7 mouse cellular contexts compared by ENCODE assay signal in the genomic region with DNA sequence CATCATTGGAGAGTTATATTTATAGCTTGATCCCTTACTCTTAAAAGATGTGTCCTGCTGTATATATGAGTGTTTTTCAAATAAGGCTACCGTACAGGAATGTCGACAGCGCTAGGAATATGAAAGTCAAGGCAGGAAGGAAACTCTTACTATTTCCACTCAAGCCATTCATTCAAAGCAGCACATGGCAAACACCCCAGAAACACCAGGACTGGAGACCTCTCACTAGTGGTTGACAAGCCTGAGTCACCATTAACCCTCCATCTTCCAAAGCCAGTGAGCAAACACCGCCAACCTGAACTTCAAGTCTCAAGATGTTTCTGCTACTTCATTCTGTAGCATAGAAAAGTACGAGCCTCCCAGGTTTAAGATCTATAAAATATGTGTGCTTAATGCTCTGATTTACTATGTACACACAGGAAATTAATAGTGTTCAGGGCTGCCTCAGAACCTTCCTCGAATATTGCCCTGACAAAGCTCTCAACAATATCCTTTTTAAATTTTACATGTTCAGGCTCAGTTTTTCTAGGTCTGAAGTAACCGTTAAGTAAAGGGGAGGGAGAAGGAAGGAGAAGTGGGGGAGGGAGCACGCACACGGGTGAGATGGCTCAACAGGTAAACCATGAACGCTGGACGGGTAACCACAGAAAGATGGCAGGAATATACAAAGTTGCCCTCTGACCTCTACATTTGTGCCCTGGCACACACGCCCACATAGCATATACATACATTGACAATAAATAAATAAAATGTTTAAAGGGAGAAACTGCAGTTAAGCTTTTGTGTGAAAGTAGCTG. TPM values are rescaled to one million over a fixed set of nuclear protein-coding genes. Genes with fewer than 3 reads are reported as not detected.
DNase-seq lines count a peak whose midpoint lies in the region; ATAC-seq and TF ChIP-seq lines count a peak whose summit lies in the region.

No protein-coding gene starts in this region.

- no peak overlapping the region for H3K9ac ChIP-seq in kidney, embryonic 15.5 days
- peak overlapping the region; percentile 36; the same call in 1 of the 2 replicates for H3K9ac ChIP-seq in heart, embryonic 12.5 days

- H3K4me2 ChIP-seq in kidney, embryonic 15.5 days, result peak overlapping the region; percentile 68
- peak overlapping the region; percentile 70 for H3K4me2 ChIP-seq in heart, embryonic 12.5 days
- peak overlapping the region; percentile 63 for H3K4me2 ChIP-seq in myocyte (ENCODE audit: low read depth)

- no peaks in the 10 kb centered on the region for H3K27me3 ChIP-seq in kidney, embryonic 15.5 days
- no peaks in the 10 kb centered on the region for H3K27me3 ChIP-seq in heart, embryonic 12.5 days (replicated peaks)
- H3K27me3 ChIP-seq in limb, embryonic 10.5 days (ENCODE audit: low read depth, poor library complexity, severe bottlenecking), result no peaks in the 10 kb centered on the region
- H3K27me3 ChIP-seq in myocyte (ENCODE audit: control insufficient read depth, insufficient read depth, insufficient read length), result no peaks in the 10 kb centered on the region

- H3K36me3 ChIP-seq in kidney, embryonic 15.5 days, result no peaks in the 10 kb centered on the region
- H3K36me3 ChIP-seq in heart, embryonic 12.5 days, result no peaks in the 10 kb centered on the region
- no peaks in the 10 kb centered on the region for H3K36me3 ChIP-seq in limb, embryonic 10.5 days
- H3K36me3 ChIP-seq in myocyte (ENCODE audit: control insufficient read depth, insufficient read depth), result no peaks in the 10 kb centered on the region

- no peak for ATAC-seq in kidney, embryonic 15.5 days (replicated peaks; ENCODE audit: low FRiP score)
- peak; percentile 23; the same call in 1 of the 2 replicates for ATAC-seq in heart, embryonic 12.5 days (ENCODE audit: insufficient number of reproducible peaks, low FRiP score)

- H3K9me3 ChIP-seq in kidney, embryonic 15.5 days (replicated peaks), result no peaks in the 10 kb centered on the region
- H3K9me3 ChIP-seq in heart, embryonic 12.5 days (replicated peaks), result no peaks in the 10 kb centered on the region
- H3K9me3 ChIP-seq in limb, embryonic 10.5 days (replicated peaks), result no peaks in the 10 kb centered on the region

- H3K79me2 ChIP-seq in myocyte (ENCODE audit: control insufficient read depth, insufficient read depth), result peaks cover 11% of the 10 kb centered on the region

- H3K4me1 ChIP-seq in kidney, embryonic 15.5 days, result peaks cover 9% of the 10 kb centered on the region; the same call in 1 of the 2 replicates
- H3K4me1 ChIP-seq in heart, embryonic 12.5 days (replicated peaks), result peaks cover 22% of the 10 kb centered on the region
- H3K4me1 ChIP-seq in limb, embryonic 10.5 days, result peaks cover 15% of the 10 kb centered on the region

- intact Hi-C loops in left cerebral cortex, postnatal 10 days (cut with DNase I), result no loop called here

- no peak overlapping the region for H3ac ChIP-seq in myocyte (ENCODE audit: control insufficient read depth, insufficient read length)

- 0 out of 2 replicates have a peak overlapping the region, but pooled peaks have one; percentile 73 for H3K27ac ChIP-seq in kidney, embryonic 15.5 days
- peak overlapping the region; percentile 97 for H3K27ac ChIP-seq in heart, embryonic 12.5 days (ENCODE audit: poor library complexity, severe bottlenecking)
- H3K27ac ChIP-seq in limb, embryonic 10.5 days, result no peak overlapping the region

- 70% methylated on average over 12 of the region's 12 CpGs for WGBS in kidney, embryonic 15.5 days
- 51% methylated on average over 12 of the region's 12 CpGs for WGBS in heart, embryonic 12.5 days
- WGBS in limb, embryonic 10.5 days, result 86% methylated on average over 12 of the region's 12 CpGs

- 0 out of 2 replicates have a peak overlapping the region, but pooled peaks have one; percentile 39 for H3K4me3 ChIP-seq in kidney, embryonic 15.5 days (replicated peaks)
- H3K4me3 ChIP-seq in heart, embryonic 12.5 days, result peak overlapping the region; percentile 63
- peak overlapping the region; percentile 45; the same call in 1 of the 2 replicates for H3K4me3 ChIP-seq in limb, embryonic 10.5 days
- H3K4me3 ChIP-seq in myocyte, result peak overlapping the region; percentile 19

- no peak for TF ChIP-seq POLR2A in myocyte (IDR thresholded peaks at IDR 0.05; ENCODE audit: insufficient read length, low read depth)

- no peak for DNase-seq in kidney, adult 11 months
- no peak for DNase-seq in limb, embryonic 10.5 days (ENCODE audit: low spot score)
- no peak for DNase-seq in frontal cortex, postnatal 10 days (ENCODE audit: low spot score in 2 of 2)
- DNase-seq in left cerebral cortex, postnatal 10 days (ENCODE audit: extremely low spot score in 1 of 2, low spot score in 2 of 2), result no peak

TF ChIP-seq in myocyte, 11 proteins besides CTCF, POLR2A, EP300 and RAD21:
- TF ChIP-seq REST (IDR thresholded peaks at IDR 0.05; ENCODE audit: insufficient read depth, insufficient read length) (no peak), POLR2AphosphoS2 (IDR thresholded peaks at IDR 0.05; ENCODE audit: insufficient read length, low read depth) (no peak), E2F4 (IDR thresholded peaks at IDR 0.05; ENCODE audit: insufficient read depth) (no peak), TCF3 (IDR thresholded peaks at IDR 0.05; ENCODE audit: insufficient read length, low read depth) (no peak), SRF (IDR thresholded peaks at IDR 0.05; ENCODE audit: control insufficient read depth, insufficient read length, low read depth) (no peak), MYOD1 (IDR thresholded peaks at IDR 0.05; ENCODE audit: control insufficient read depth in 1 of 3, insufficient read length in 2 of 3, low read depth in 2 of 3) (no peak), TCF12 (IDR thresholded peaks at IDR 0.05; ENCODE audit: insufficient read depth, poor library complexity, severe bottlenecking) (no peak), USF1 (IDR thresholded peaks at IDR 0.05; ENCODE audit: low read depth) (no peak), MAX (IDR thresholded peaks at IDR 0.05; ENCODE audit: low read depth) (no peak), MYOG (IDR thresholded peaks at IDR 0.05; ENCODE audit: control insufficient read depth in 1 of 3, insufficient read depth in 1 of 3, insufficient read length in 2 of 3, low read depth in 2 of 3) (no peak), CEBPB (IDR thresholded peaks at IDR 0.05; ENCODE audit: insufficient read depth, poor library complexity, severe bottlenecking) (no peak)

RNA-seq across cellular contexts. Expression of gene Filip1, which starts 34.2 kb away (rescaled TPM):
- 5.8 and 6.5 TPM in 2 replicates for polyA plus RNA-seq in kidney, embryonic 15.5 days (2015; fragmentation: Nextera tagmentation; extraction: Ambion mirVana)
- 26.5 and 28.0 TPM in 2 replicates for polyA plus RNA-seq in heart, embryonic 12.5 days (2016; fragmentation: Nextera tagmentation; extraction: Ambion mirVana)
- 0.75 and 0.88 TPM in 2 replicates for polyA plus RNA-seq in limb, embryonic 10.5 days (2016; fragmentation: Nextera tagmentation; extraction: Ambion mirVana)
- 7.0 TPM for polyA plus RNA-seq in myocyte (2012; fragmentation: generic; extraction: Trizol)
- total RNA-seq in left cerebral cortex, postnatal 10 days (2021), result 10 to 100 TPM; 27.3 to 30.0 TPM
